Mouse (Mus musculus) testis, adult 2 months (tissue): Measurements from ENCODE around the gene Galntl6.

Experiments used
- CTCF ChIP-seq: fragments of 200-500 bp; IDR thresholded peaks from 2 replicates; pipeline ENCODE4 v1.5.1; 2012; ENCODE audit warnings: low read depth, mild to moderate bottlenecking, inconsistent platforms, low read length, moderate library complexity; ENCODE audit not compliant: control insufficient read depth, insufficient read depth, insufficient replicate concordance
- POLR2A ChIP-seq: fragments of 200-500 bp; IDR thresholded peaks from 2 replicates; pipeline ENCODE4 v1.6.1; 2012; ENCODE audit warnings: low read depth, mild to moderate bottlenecking, inconsistent platforms, low read length, moderate library complexity; ENCODE audit not compliant: control insufficient read depth

- TF ChIP-seq POLR2A (no peak), CTCF (no peak)
Measured at GRCm38 (mm10) chr8:58890591-58890990, 21.8 kb downstream of the Galntl6 start.
